Mouse (Mus musculus) intestine, postnatal 0 days (tissue): Measurements from ENCODE around the gene Nrp1. TPM values are rescaled to one million over a fixed set of nuclear protein-coding genes. Genes with fewer than 3 reads are reported as not detected.

ENCODE experiments used
- ATAC-seq: fragments of 200-750 bp; cut with Nextera tagmentation; 2 replicates; pipeline ENCODE4 v1.8.0; 2017; ENCODE audit warnings: mild to moderate bottlenecking, moderate TSS enrichment, moderate library complexity
- H3K27ac ChIP-seq: fragments of 300-500 bp; sonication (generic); 2 replicates; pipeline ENCODE4 v1.5.1; 2014; ENCODE audit warnings: mild to moderate bottlenecking, low read depth, low read length, moderate library complexity
- H3K27me3 ChIP-seq: fragments of 300-500 bp; sonication (generic); replicated peaks from 2 replicates; pipeline ENCODE4 v1.6.1; 2014; ENCODE audit warnings: low read length, mixed read lengths; ENCODE audit not compliant: control insufficient read depth, insufficient read depth
- H3K36me3 ChIP-seq: fragments of 300-500 bp; sonication (generic); 2 replicates; pipeline ENCODE4 v1.6.1; 2014; ENCODE audit warnings: mild to moderate bottlenecking, moderate library complexity; ENCODE audit not compliant: control insufficient read depth, insufficient read depth
- H3K4me1 ChIP-seq: fragments of 300-500 bp; sonication (generic); replicated peaks from 2 replicates; pipeline ENCODE4 v1.6.1; 2014; ENCODE audit warnings: antibody characterized with exemption, low read length, mixed read lengths; ENCODE audit not compliant: control insufficient read depth, insufficient read depth
- H3K4me2 ChIP-seq: fragments of 300-500 bp; sonication (generic); replicated peaks from 2 replicates; pipeline ENCODE4 v1.6.1; 2014; ENCODE audit warnings: low read depth, mild to moderate bottlenecking, moderate library complexity
- H3K4me3 ChIP-seq: fragments of 300-500 bp; sonication (generic); 2 replicates; pipeline ENCODE4 v1.5.1; 2014; ENCODE audit warnings: low read depth, low read length
- H3K9ac ChIP-seq: fragments of 300-500 bp; sonication (generic); 2 replicates; pipeline ENCODE4 v1.6.1; 2014; ENCODE audit warnings: mild to moderate bottlenecking, low read depth, low read length
- H3K9me3 ChIP-seq: fragments of 300-500 bp; sonication (generic); 2 replicates; pipeline ENCODE4 v1.6.1; 2016; ENCODE audit warnings: mixed run types; ENCODE audit not compliant: control insufficient read depth
- CTCF ChIP-seq: sonication (generic); IDR thresholded peaks from 2 replicates; pipeline ENCODE4 v1.5.1; 2016; ENCODE audit warnings: low read depth, mild to moderate bottlenecking, control low read depth, antibody characterized with exemption, moderate library complexity
- WGBS: fragments of 180-500 bp; shearing (Covaris S2); extraction: QIAGEN DNeasy Blood & Tissue Kit; methylation state at CpG from one replicate; pipeline ENCODE4 v1.1.7; 2014; 5-methylcytosine and 5-hydroxymethylcytosine counted together
- polyA plus RNA-seq: library from polyadenylated mRNA; unstranded; fragments of >200 nt; fragmentation: Nextera tagmentation; extraction: Ambion mirVana; gene quantifications from 2 replicates; pipeline ENCODE4 v1.2.1, GENCODE M21; 2015

Nrp1 gene
- polyA plus RNA-seq, 1 experiment from 2014 or later = 15.7 TPM

- Histone ChIP-seq H3K4me1 (no peaks in the 10 kb centered on the region), H3K9me3 (no peaks in the 10 kb centered on the region), H3K4me2 (no peak overlapping the region), H3K27ac (no peak overlapping the region), H3K27me3 (no peaks in the 10 kb centered on the region), H3K9ac (no peak overlapping the region), H3K36me3 (no peaks in the 10 kb centered on the region; the same call in 1 of the 2 replicates), H3K4me3 (no peak overlapping the region)
- no peak for TF ChIP-seq CTCF
- ATAC-seq = no peak
Observed at GRCm38 (mm10) chr8:128463162-128463561, 104.8 kb downstream of the Nrp1 start.

GRCm38 (mm10) chr8:128464056-128464623 is 105.7 kb downstream of the Nrp1 start:
- no peak for ATAC-seq
- Histone ChIP-seq H3K4me3 (no peak overlapping the region), H3K9ac (no peak overlapping the region), H3K9me3 (no peaks in the 10 kb centered on the region), H3K4me1 (no peaks in the 10 kb centered on the region), H3K4me2 (no peak overlapping the region), H3K36me3 (no peaks in the 10 kb centered on the region; the same call in 1 of the 2 replicates), H3K27ac (no peak overlapping the region), H3K27me3 (no peaks in the 10 kb centered on the region)
- WGBS = 81% methylated on average over 4 of the region's 4 CpGs
- no peak for TF ChIP-seq CTCF

GRCm38 (mm10) chr8:128465553-128465952 is 107.1 kb downstream of the Nrp1 start:
- 78% methylated on average over 2 of the region's 2 CpGs for WGBS
- H3K9ac ChIP-seq = no peak overlapping the region
- H3K27me3 ChIP-seq = no peaks in the 10 kb centered on the region
- H3K4me3 ChIP-seq = no peak overlapping the region
- no peaks in the 10 kb centered on the region for H3K4me1 ChIP-seq
- no peak overlapping the region for H3K27ac ChIP-seq
- no peaks in the 10 kb centered on the region for H3K9me3 ChIP-seq
- H3K36me3 ChIP-seq = no peaks in the 10 kb centered on the region; the same call in 1 of the 2 replicates
- ATAC-seq = no peak
- H3K4me2 ChIP-seq = no peak overlapping the region
- no peak for TF ChIP-seq CTCF

- no peaks in the 10 kb centered on the region for H3K36me3 ChIP-seq
- no peak overlapping the region for H3K27ac ChIP-seq
- H3K9me3 ChIP-seq = no peaks in the 10 kb centered on the region
- H3K4me2 ChIP-seq = no peak overlapping the region
- no peaks in the 10 kb centered on the region for H3K27me3 ChIP-seq
- WGBS = 64% methylated on average over 4 of the region's 4 CpGs
- TF ChIP-seq CTCF = no peak
- no peak overlapping the region for H3K9ac ChIP-seq
- H3K4me1 ChIP-seq = no peaks in the 10 kb centered on the region
- no peak overlapping the region for H3K4me3 ChIP-seq
- ATAC-seq = no peak
Observed at GRCm38 (mm10) chr8:128466681-128467430, 108.5 kb downstream of the Nrp1 start.

GRCm38 (mm10) chr8:128470097-128470496 is 111.7 kb downstream of the Nrp1 start:
- H3K9ac ChIP-seq = no peak overlapping the region
- H3K4me3 ChIP-seq = no peak overlapping the region
- H3K27me3 ChIP-seq = no peaks in the 10 kb centered on the region
- no peak for TF ChIP-seq CTCF
- ATAC-seq = no peak
- H3K4me1 ChIP-seq = no peaks in the 10 kb centered on the region
- H3K4me2 ChIP-seq = no peak overlapping the region
- H3K9me3 ChIP-seq = no peaks in the 10 kb centered on the region
- H3K27ac ChIP-seq = no peak overlapping the region
- no peaks in the 10 kb centered on the region for H3K36me3 ChIP-seq
- 62% methylated on average over 2 of the region's 2 CpGs for WGBS

GRCm38 (mm10) chr8:128471186-128471585 is 112.8 kb downstream of the Nrp1 start:
- H3K36me3 ChIP-seq = no peaks in the 10 kb centered on the region
- H3K4me1 ChIP-seq = no peaks in the 10 kb centered on the region
- 87% methylated on average over 2 of the region's 2 CpGs for whole genome bisulfite sequencing
- ATAC-seq = no peak
- no peak overlapping the region for H3K4me3 ChIP-seq
- H3K9ac ChIP-seq = no peak overlapping the region
- H3K27me3 ChIP-seq = no peaks in the 10 kb centered on the region
- no peak overlapping the region for H3K27ac ChIP-seq
- no peak for TF ChIP-seq CTCF
- H3K4me2 ChIP-seq = no peak overlapping the region
- H3K9me3 ChIP-seq = no peaks in the 10 kb centered on the region
